Mouse (Mus musculus): ENCODE results near the gene Itga4.

DNA sequence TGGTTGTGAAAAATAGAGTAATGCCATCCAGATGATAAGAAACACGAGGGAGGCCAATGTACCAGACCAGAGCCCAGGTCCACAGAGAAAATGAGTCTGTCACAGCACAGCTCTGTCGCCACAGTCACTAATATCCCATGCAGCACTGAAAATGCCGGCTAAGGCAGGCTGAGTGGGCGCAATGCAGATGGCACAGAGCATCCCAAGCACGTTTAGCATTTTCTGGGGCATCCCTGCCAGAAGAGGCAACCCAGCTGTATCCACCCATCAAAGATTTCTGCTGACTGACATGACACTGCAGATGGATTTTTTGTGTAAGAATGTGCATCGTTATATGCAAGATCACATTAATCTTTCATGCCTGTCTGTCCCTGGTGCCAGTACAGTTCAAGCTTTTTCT is 106.8 kb downstream of the Itga4 start:
- no peak for TF ChIP-seq CTCF (IDR thresholded peaks at IDR 0.05; ENCODE audit: low read depth)
- TF ChIP-seq EP300 (IDR thresholded peaks at IDR 0.05; ENCODE audit: low read depth): no peak

All from liver, embryonic 14.5 days (tissue).